Mouse (Mus musculus) liver, postnatal 0 days (tissue): ENCODE results near the gene Caap1. TPM values are rescaled to one million over a fixed set of nuclear protein-coding genes. Genes with fewer than 3 reads are reported as not detected.

ENCODE experiments used
- ATAC-seq: fragments of 200-750 bp; cut with Nextera tagmentation; 2 replicates; pipeline ENCODE4 v1.8.0; 2017; ENCODE audit warnings: mild to moderate bottlenecking, moderate library complexity
- DNase-seq: peaks from one replicate; pipeline ENCODE4 v3.0.0-alpha.2; 2016
- H3K27ac ChIP-seq: fragments of 300-500 bp; sonication (generic); 2 replicates; pipeline ENCODE4 v1.5.1; 2014; ENCODE audit warnings: antibody characterized with exemption, moderate library complexity, mild to moderate bottlenecking, low read depth
- H3K27me3 ChIP-seq: fragments of 300-500 bp; sonication (generic); 2 replicates; pipeline ENCODE4 v1.6.1; 2014; ENCODE audit warnings: low read length, control low read depth, mixed read lengths; ENCODE audit not compliant: insufficient read depth
- H3K36me3 ChIP-seq: fragments of 300-500 bp; sonication (generic); replicated peaks from 2 replicates; pipeline ENCODE4 v1.6.1; 2014; ENCODE audit warnings: mild to moderate bottlenecking, control low read depth, low read length, moderate library complexity, mixed read lengths; ENCODE audit not compliant: insufficient read depth
- H3K4me1 ChIP-seq: fragments of 300-500 bp; sonication (generic); 2 replicates; pipeline ENCODE4 v1.6.1; 2014; ENCODE audit warnings: antibody characterized with exemption, mild to moderate bottlenecking, control low read depth; ENCODE audit not compliant: insufficient read depth
- H3K4me2 ChIP-seq: fragments of 300-500 bp; sonication (generic); 2 replicates; pipeline ENCODE4 v1.6.1; 2014; ENCODE audit warnings: low read depth, mild to moderate bottlenecking, low read length, moderate library complexity, mixed read lengths
- H3K4me3 ChIP-seq: fragments of 300-500 bp; sonication (generic); 2 replicates; pipeline ENCODE4 v1.5.1; 2014; ENCODE audit warnings: low read depth, low read length
- H3K9ac ChIP-seq: fragments of 300-500 bp; sonication (generic); replicated peaks from 2 replicates; pipeline ENCODE4 v1.6.1; 2014; ENCODE audit warnings: mild to moderate bottlenecking, moderate library complexity
- H3K9me3 ChIP-seq: fragments of 300-500 bp; sonication (generic); 2 replicates; pipeline ENCODE4 v1.6.1; 2016; ENCODE audit warnings: mild to moderate bottlenecking, control low read depth, low read length, mixed read lengths
- CTCF ChIP-seq: sonication (generic); IDR thresholded peaks from 2 replicates; pipeline ENCODE4 v1.5.1; 2016; ENCODE audit warnings: antibody characterized with exemption, low read depth
- EP300 ChIP-seq: IDR thresholded peaks from 2 replicates; pipeline ENCODE4 v1.6.1; 2016; ENCODE audit warnings: antibody characterized with exemption, low read depth, mild to moderate bottlenecking
- WGBS: fragments of 180-500 bp; shearing (Covaris S2); extraction: QIAGEN DNeasy Blood & Tissue Kit; methylation state at CpG from one replicate; pipeline ENCODE4 v1.1.7; 2014; ENCODE audit not compliant: insufficient replicate concordance; 5-methylcytosine and 5-hydroxymethylcytosine counted together
- polyA plus RNA-seq: library from polyadenylated mRNA; unstranded; fragments of >200 nt; fragmentation: Nextera tagmentation; extraction: Ambion mirVana; gene quantifications from 2 replicates; pipeline ENCODE4 v1.2.1, GENCODE M21; 2015

The Caap1 gene
- polyA plus RNA-seq, 1 experiment from 2014 or later, result 6.9 TPM

GRCm38 (mm10) chr4:94592709-94593108 is 36.1 kb upstream of the Caap1 start:
- DNase-seq (no peak), ATAC-seq (no peak)
- Histone ChIP-seq H3K36me3 (0 out of 2 replicates have a peak, but pooled peaks cover 1% of the 10 kb centered on the region), H3K27me3 (no peaks in the 10 kb centered on the region), H3K9me3 (no peaks in the 10 kb centered on the region), H3K4me1 (peaks cover 12% of the 10 kb centered on the region), H3K27ac (no peak overlapping the region), H3K4me2 (no peak overlapping the region), H3K9ac (no peak overlapping the region), H3K4me3 (no peak overlapping the region)
- TF ChIP-seq CTCF (no peak), EP300 (no peak)

GRCm38 (mm10) chr4:94591765-94592381 is 35.3 kb upstream of the Caap1 start:
- H3K9ac ChIP-seq, result peak overlapping the region; percentile 16
- H3K4me3 ChIP-seq, result no peak overlapping the region
- H3K4me1 ChIP-seq, result peaks cover 12% of the 10 kb centered on the region
- H3K36me3 ChIP-seq, result peaks cover 3% of the 10 kb centered on the region; the same call in 1 of the 2 replicates
- peak overlapping the region; percentile 11; the same call in 1 of the 2 replicates for H3K27ac ChIP-seq
- ATAC-seq (no peak), DNase-seq (no peak)
- no peak for TF ChIP-seq CTCF
- TF ChIP-seq EP300, result no peak
- H3K9me3 ChIP-seq, result no peaks in the 10 kb centered on the region
- WGBS, result 46% methylated on average over 4 of the region's 4 CpGs
- no peak overlapping the region for H3K4me2 ChIP-seq
- H3K27me3 ChIP-seq, result no peaks in the 10 kb centered on the region

DNA sequence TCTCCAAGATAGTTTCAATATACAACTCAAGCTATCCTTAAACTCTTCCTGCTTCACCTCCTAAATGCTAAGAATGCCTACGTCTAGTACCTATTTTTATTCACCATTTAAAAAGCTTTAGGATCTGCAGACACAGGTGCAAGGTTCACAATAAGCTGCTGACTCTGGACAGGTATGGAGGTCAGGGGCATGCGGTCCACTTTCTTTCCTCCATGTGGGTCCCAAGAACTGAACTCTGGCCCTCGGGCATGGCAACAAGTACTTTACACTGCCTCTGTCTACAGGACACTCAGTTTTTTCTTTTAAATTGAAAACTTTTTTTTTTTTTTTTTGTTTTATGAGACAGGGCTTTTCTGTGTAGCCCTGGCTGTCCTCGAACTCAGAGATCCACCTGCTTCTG is 16.1 kb upstream of the Caap1 start:
- H3K36me3 ChIP-seq, result peaks cover 29% of the 10 kb centered on the region
- 92% methylated on average over 4 of the region's 4 CpGs for WGBS

DNA sequence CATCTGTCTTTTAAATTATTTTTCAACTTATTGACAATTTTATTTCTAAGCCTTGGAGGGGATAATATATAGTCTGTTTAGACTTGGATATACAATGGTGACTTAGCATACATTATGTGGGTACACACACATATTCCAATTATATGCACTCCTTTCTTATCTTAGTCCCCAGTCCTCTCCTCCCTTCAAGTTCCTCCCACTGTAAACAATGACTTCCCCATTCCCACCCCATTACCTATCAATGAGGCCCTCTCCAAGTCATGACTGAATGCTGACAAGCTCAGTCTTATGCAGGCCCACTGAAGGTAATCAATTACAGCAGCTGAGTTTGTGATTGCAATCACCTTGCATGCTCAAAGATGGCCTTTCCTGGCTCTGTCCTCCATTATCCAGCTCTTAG is 7.7 kb upstream of the Caap1 start:
- TF ChIP-seq EP300 (no peak), CTCF (no peak)
- no peak overlapping the region for H3K9ac ChIP-seq
- H3K4me1 ChIP-seq, result peaks cover 10% of the 10 kb centered on the region
- no peaks in the 10 kb centered on the region for H3K9me3 ChIP-seq
- no peak overlapping the region for H3K4me3 ChIP-seq
- no peak overlapping the region for H3K4me2 ChIP-seq
- H3K27me3 ChIP-seq, result no peaks in the 10 kb centered on the region
- no peak for ATAC-seq
- no peak overlapping the region for H3K27ac ChIP-seq
- peaks cover 12% of the 10 kb centered on the region for H3K36me3 ChIP-seq
- no peak for DNase-seq

More for the DNA sequence above, 16.1 kb upstream of the Caap1 start:
- no peak for ATAC-seq
- Histone ChIP-seq H3K4me3 (no peak overlapping the region), H3K27ac (no peak overlapping the region), H3K9ac (no peak overlapping the region), H3K9me3 (no peaks in the 10 kb centered on the region), H3K4me2 (no peak overlapping the region), H3K27me3 (no peaks in the 10 kb centered on the region), H3K4me1 (no peaks in the 10 kb centered on the region)
- TF ChIP-seq EP300, result no peak
- TF ChIP-seq CTCF, result no peak
- no peak for DNase-seq

- H3K9me3 ChIP-seq, result no peaks in the 10 kb centered on the region
- 0 out of 2 replicates have a peak, but pooled peaks cover 4% of the 10 kb centered on the region for H3K36me3 ChIP-seq
- peak; percentile 20 for DNase-seq
- H3K9ac ChIP-seq, result no peak overlapping the region
- H3K4me3 ChIP-seq, result no peak overlapping the region
- ATAC-seq, result peak; percentile 94
- TF ChIP-seq CTCF (no peak), EP300 (0 out of 2 replicates have a peak, but pooled peaks have one; percentile 34)
- peaks cover 13% of the 10 kb centered on the region for H3K4me1 ChIP-seq
- peak overlapping the region; percentile 74 for H3K27ac ChIP-seq
- H3K4me2 ChIP-seq, result no peak overlapping the region
- no peaks in the 10 kb centered on the region for H3K27me3 ChIP-seq
- 61% methylated on average over 7 of the region's 7 CpGs for WGBS
These were observed 5.5 kb upstream of the Caap1 start for GRCm38 (mm10) chr4:94561954-94562648.

DNA sequence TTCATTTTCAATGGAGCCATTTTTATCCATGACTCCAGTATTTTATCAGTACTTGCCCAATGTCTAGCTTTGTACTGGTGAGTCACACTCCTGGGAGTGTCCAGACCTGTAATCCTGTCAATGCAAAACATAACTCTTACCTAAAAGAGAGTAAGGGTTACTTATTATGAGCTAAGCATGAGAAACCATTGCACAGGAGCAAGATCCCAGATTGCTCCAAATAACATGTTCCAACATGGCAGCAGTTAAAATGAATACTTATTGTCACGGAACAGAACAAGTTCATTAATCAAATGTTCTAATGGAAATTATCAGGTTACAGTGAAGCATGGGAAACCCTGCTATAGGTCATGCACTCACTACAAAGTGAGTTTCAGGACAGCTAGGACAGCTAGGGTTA is 3.7 kb upstream of the Caap1 start:
- H3K27me3 ChIP-seq, result no peaks in the 10 kb centered on the region
- no peak overlapping the region for H3K27ac ChIP-seq
- WGBS, result 82% methylated on average over 1 of the region's 1 CpGs
- no peak overlapping the region for H3K4me2 ChIP-seq
- no peak overlapping the region for H3K9ac ChIP-seq
- H3K9me3 ChIP-seq, result no peaks in the 10 kb centered on the region
- peaks cover 15% of the 10 kb centered on the region for H3K4me1 ChIP-seq
- DNase-seq, result no peak
- TF ChIP-seq CTCF (no peak), EP300 (no peak)
- no peak for ATAC-seq
- H3K36me3 ChIP-seq, result no peaks in the 10 kb centered on the region
- no peak overlapping the region for H3K4me3 ChIP-seq
